Mouse (Mus musculus): ENCODE data around the gene Nrxn3. TPM values are rescaled to one million over a fixed set of nuclear protein-coding genes. Genes with fewer than 3 reads are reported as not detected.

Gene Nrxn3
- polyA plus RNA-seq, 1 experiment from 2014 or later, result 1.0 TPM

DNA sequence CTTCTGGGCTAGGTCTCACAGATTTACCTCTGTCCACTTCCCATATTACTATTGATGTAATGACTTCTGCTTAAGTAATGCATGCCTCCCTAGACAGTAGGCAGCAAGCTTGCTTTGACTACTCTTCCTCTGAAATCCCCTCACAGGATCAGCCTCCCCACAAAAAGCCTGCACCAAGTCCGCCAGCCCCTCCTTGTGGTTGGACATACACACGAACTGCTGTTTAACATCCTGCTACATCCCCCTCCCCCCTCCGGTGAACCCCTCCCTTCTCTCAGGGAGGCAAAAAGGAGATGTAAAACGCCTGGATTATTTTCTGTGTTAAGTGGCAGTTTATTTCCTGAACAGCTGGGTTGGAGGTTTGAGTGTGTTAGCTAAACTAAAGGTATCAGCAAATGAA lies 749.2 kb downstream of the Nrxn3 start:
- no peak overlapping the region for H3K4me2 ChIP-seq (replicated peaks)
- no peaks in the 10 kb centered on the region for H3K4me1 ChIP-seq
- H3K36me3 ChIP-seq, result no peaks in the 10 kb centered on the region
- WGBS, result 42% methylated on average over 4 of the region's 4 CpGs
- H3K9me3 ChIP-seq, result no peaks in the 10 kb centered on the region
- no peaks in the 10 kb centered on the region for H3K27me3 ChIP-seq
- no peak overlapping the region for H3K27ac ChIP-seq
- ATAC-seq (ENCODE audit: low FRiP score, low read depth), result no peak
- H3K9ac ChIP-seq, result no peak overlapping the region
- no peak overlapping the region for H3K4me3 ChIP-seq

DNA sequence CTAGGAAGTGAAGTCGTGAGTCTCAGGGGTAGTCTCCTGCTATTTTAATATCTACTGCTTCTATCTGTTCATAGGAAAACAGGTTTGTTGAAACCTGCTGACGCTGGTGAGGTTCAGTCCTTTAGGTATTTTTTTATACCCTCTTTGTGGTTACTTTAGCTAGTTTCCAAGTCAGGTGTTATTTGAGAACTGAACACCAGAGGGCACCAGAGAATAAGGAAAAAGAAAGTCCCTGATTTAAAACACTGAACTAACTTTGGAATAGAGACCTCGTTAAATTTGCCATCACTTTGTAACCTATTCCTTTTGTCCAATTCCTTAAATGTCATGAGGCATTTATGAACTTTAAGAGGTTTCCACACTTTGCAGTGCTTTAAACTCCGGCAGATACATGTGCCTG lies 756.4 kb downstream of the Nrxn3 start:
- no peak overlapping the region for H3K9ac ChIP-seq
- no peak overlapping the region for H3K27ac ChIP-seq
- WGBS, result 15% methylated on average over 4 of the region's 4 CpGs
- no peaks in the 10 kb centered on the region for H3K27me3 ChIP-seq
- no peak for ATAC-seq (ENCODE audit: low FRiP score, low read depth)
- no peaks in the 10 kb centered on the region for H3K4me1 ChIP-seq
- no peak overlapping the region for H3K4me2 ChIP-seq (replicated peaks)
- no peaks in the 10 kb centered on the region for H3K9me3 ChIP-seq
- no peaks in the 10 kb centered on the region for H3K36me3 ChIP-seq
- no peak overlapping the region for H3K4me3 ChIP-seq

DNA sequence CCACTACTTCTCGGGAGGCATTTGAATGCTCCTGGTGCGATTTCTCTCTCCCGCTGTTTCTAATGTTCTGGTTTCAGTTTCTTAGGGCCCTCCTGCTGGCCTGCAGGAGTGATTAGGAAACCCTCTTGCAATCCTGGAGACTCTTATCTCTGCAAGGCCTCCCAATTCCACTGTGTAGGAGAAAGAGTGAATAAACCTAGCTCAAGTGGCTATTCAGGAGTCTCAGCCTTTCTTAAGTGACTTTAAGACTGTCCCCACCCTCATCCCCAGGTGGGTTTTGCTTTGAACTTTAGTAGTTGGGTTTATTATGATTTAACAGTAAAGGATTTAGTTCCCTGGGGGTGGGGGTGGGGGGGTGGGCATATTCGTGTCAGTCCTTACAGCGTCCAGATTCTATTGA lies 759.5 kb downstream of the Nrxn3 start:
- no peak overlapping the region for H3K9ac ChIP-seq
- no peaks in the 10 kb centered on the region for H3K27me3 ChIP-seq
- no peaks in the 10 kb centered on the region for H3K9me3 ChIP-seq
- H3K27ac ChIP-seq, result no peak overlapping the region
- ATAC-seq (ENCODE audit: low FRiP score, low read depth), result no peak
- H3K36me3 ChIP-seq, result no peaks in the 10 kb centered on the region
- H3K4me2 ChIP-seq (replicated peaks), result no peak overlapping the region
- H3K4me1 ChIP-seq, result no peaks in the 10 kb centered on the region
- 23% methylated on average over 5 of the region's 5 CpGs for WGBS
- H3K4me3 ChIP-seq, result no peak overlapping the region

DNA sequence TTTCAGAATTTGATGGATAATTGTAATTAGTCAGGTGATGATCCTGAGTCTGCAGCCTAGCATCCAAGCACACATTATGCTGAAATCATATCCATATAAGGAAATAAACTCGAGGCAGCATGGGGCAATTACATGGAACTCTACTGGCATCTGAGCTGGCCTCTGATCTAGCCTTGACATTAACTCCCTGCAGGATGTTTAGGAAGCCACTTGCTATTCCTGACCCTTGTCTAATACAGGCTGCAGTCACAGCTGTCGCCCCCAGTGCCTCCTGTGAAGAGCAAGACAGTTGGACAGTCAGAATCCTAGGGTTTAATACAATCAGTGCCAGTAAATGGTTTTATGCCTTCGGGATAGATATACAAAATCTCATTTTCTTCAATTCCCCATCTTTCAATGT lies 781.4 kb downstream of the Nrxn3 start:
- 54% methylated on average over 3 of the region's 3 CpGs for WGBS

DNA sequence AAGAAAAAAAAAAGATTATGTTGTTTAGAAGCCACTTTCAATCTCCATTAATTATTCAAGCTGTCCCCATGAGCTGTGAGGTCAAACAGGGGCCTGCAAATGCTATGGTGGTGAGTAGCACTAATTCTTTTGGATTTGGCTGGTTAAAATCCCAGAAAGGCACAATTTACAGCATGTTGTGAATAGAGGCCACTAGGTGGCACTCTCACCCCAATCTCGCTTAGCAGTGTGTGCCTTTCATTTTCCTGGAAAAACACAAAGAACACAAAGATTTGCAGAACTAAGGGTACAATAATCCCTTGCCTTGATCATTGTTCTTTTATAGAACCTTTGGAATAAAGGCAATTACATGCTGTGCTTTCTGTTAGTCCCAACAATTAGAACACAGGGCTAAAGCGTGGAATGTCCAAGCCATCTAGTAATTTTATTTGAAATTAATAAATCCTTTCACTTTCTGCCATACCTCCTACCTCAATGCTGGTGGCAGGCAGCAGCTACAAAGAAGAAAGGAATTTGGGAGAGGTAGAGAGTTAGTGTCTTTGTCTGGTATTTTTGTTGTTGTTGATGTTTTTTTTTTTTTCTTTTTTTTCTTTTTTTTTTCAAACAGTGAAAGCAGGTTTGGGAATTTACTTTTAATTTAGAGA lies 782.6 kb downstream of the Nrxn3 start:
- Histone ChIP-seq H3K4me2 (replicated peaks) (no peak overlapping the region), H3K4me1 (no peaks in the 10 kb centered on the region), H3K9me3 (no peaks in the 10 kb centered on the region), H3K4me3 (no peak overlapping the region), H3K36me3 (no peaks in the 10 kb centered on the region), H3K27me3 (no peaks in the 10 kb centered on the region), H3K9ac (no peak overlapping the region), H3K27ac (no peak overlapping the region)
- WGBS, result 34% methylated on average over 2 of the region's 2 CpGs
- ATAC-seq (ENCODE audit: low FRiP score, low read depth), result no peak

More for the DNA sequence above, 781.4 kb downstream of the Nrxn3 start:
- no peaks in the 10 kb centered on the region for H3K9me3 ChIP-seq
- H3K27ac ChIP-seq, result no peak overlapping the region
- H3K9ac ChIP-seq, result no peak overlapping the region
- no peaks in the 10 kb centered on the region for H3K27me3 ChIP-seq
- no peak for ATAC-seq (ENCODE audit: low FRiP score, low read depth)
- no peaks in the 10 kb centered on the region for H3K4me1 ChIP-seq
- H3K4me3 ChIP-seq, result no peak overlapping the region
- H3K36me3 ChIP-seq, result no peaks in the 10 kb centered on the region
- no peak overlapping the region for H3K4me2 ChIP-seq (replicated peaks)

DNA sequence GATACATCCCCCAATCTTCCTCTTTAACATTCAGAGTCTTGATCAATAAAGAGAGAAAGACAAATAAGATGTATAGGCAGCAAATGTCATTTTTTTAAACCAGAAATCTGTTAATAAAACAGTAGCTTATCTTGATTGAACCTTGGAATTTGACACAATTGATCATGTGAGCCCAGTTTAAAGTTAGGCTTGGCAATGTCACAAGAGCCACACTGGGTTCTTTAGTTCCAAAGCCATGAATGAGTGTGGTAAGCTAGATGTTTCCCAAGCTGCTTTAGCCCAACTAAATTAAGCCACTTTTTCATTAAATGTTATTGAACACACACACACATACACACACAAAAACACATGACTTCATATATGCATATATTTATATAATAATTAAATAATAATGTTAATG lies 786.3 kb downstream of the Nrxn3 start:
- no peak for ATAC-seq (ENCODE audit: low FRiP score, low read depth)

DNA sequence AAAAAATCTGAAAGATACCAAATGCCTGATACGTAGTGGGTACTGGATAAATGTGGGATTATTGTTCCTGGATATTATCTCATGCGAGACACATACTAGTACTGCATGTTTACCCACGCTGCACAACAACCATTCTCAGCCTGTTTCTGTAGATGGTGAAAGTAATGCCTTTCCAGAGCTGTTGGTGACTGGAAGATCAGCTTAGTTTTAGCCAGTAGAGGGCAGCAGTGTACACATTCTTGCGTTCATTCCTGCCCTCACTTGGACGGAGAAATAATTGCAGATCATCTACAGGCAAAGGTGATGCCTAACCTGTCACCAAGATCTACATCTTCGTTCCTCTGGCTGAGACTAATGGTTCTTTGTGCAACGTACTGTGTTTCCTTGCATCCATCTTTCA lies 791.1 kb downstream of the Nrxn3 start:
- 41% methylated on average over 7 of the region's 7 CpGs for WGBS
- H3K36me3 ChIP-seq, result no peaks in the 10 kb centered on the region
- no peak for ATAC-seq (ENCODE audit: low FRiP score, low read depth)

More for the DNA sequence above, 786.3 kb downstream of the Nrxn3 start:
- Histone ChIP-seq H3K4me1 (no peaks in the 10 kb centered on the region), H3K27ac (no peak overlapping the region), H3K9me3 (no peaks in the 10 kb centered on the region), H3K4me3 (no peak overlapping the region), H3K4me2 (replicated peaks) (no peak overlapping the region), H3K36me3 (no peaks in the 10 kb centered on the region), H3K9ac (no peak overlapping the region), H3K27me3 (no peaks in the 10 kb centered on the region)

DNA sequence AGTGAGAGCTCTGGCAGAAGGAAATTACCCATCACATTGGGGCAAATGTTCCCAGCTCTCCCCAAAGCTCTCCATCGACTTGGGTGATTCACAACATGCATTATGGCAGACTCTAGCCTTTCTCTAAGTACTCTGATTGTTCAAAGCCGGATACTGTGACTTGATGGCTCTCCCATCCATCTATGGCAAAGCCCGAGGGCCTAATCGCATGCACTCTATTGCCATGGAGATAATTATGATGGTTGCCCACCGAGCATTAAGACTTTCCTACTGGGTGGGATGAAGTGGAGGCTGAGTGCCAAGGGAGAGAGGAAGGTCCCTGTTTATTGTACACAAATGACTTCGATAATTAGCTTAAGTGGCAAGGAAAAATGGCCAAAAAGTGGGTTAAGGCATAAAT lies 793.4 kb downstream of the Nrxn3 start:
- Histone ChIP-seq H3K4me3 (no peak overlapping the region), H3K9ac (no peak overlapping the region), H3K27ac (no peak overlapping the region), H3K36me3 (no peaks in the 10 kb centered on the region), H3K27me3 (no peaks in the 10 kb centered on the region), H3K9me3 (no peaks in the 10 kb centered on the region), H3K4me2 (replicated peaks) (no peak overlapping the region), H3K4me1 (no peaks in the 10 kb centered on the region)
- 83% methylated on average over 6 of the region's 6 CpGs for WGBS
- ATAC-seq (ENCODE audit: low FRiP score, low read depth), result no peak

More for the DNA sequence above, 791.1 kb downstream of the Nrxn3 start:
- no peak overlapping the region for H3K4me3 ChIP-seq
- H3K27ac ChIP-seq, result no peak overlapping the region
- H3K9me3 ChIP-seq, result no peaks in the 10 kb centered on the region
- no peak overlapping the region for H3K4me2 ChIP-seq (replicated peaks)
- no peaks in the 10 kb centered on the region for H3K27me3 ChIP-seq
- H3K4me1 ChIP-seq, result no peaks in the 10 kb centered on the region
- no peak overlapping the region for H3K9ac ChIP-seq

DNA sequence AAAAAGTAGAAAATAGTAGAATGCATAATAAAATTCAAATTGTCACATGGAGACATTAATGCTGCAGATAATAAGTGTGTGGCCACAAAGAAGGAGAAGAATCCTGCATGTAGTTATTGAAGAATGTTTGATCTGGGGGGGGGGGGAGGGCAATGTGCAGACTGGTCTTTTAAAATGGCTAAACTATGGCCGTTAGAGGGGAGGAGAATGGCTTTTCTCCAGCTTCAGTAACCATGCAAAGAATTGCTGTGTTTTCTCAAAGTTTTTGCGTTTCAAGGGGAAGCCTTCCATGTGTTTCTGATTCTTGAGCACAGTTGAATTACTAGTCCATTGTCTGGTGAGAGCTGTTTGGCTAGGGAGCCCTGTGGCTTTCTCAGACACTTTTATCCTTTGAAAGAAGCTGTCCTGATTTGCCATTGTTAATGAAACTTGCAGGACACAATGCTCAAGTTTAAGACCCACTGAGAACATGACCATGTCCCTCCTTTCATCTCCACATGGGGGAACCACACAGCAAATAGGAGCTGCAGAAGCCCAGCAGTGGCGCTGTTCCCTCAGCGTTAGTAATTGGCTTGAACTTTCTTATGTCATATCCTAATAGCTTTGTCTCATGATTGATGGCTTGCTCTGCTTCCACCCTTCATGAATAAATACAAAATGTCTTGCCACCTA lies 808.1 kb downstream of the Nrxn3 start:
- Histone ChIP-seq H3K9ac (no peak overlapping the region), H3K36me3 (no peaks in the 10 kb centered on the region), H3K9me3 (no peaks in the 10 kb centered on the region), H3K27ac (no peak overlapping the region), H3K4me1 (no peaks in the 10 kb centered on the region), H3K4me2 (replicated peaks) (no peak overlapping the region), H3K4me3 (no peak overlapping the region), H3K27me3 (no peaks in the 10 kb centered on the region)
- ATAC-seq (ENCODE audit: low FRiP score, low read depth), result no peak; the same call in 1 of the 2 replicates
- 8% methylated on average over 4 of the region's 4 CpGs for WGBS

DNA sequence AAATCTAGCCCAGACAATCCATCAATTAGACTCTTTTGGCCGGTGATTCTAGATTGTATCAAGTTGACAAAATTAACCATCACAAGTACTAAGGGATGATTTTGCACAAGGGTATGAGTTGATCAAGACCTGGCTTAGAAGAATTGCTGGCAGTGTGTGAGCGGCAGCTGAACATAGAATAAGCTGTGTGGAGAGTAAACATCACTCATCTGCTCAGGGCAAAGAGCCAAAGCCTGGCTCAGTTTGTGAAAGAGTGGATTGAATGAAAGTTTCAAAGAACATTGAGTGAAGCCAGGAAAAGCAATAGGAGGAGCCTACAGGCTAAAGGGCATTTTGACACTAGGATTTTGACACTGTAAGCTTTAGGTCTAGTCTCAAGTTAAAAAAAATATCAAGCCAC lies 828.6 kb downstream of the Nrxn3 start:
- Histone ChIP-seq H3K4me3 (no peak overlapping the region), H3K9me3 (no peaks in the 10 kb centered on the region), H3K27me3 (no peaks in the 10 kb centered on the region), H3K27ac (no peak overlapping the region), H3K4me2 (replicated peaks) (no peak overlapping the region), H3K4me1 (no peaks in the 10 kb centered on the region), H3K36me3 (no peaks in the 10 kb centered on the region), H3K9ac (no peak overlapping the region)
- WGBS, result 83% methylated on average over 2 of the region's 2 CpGs
- ATAC-seq (ENCODE audit: low FRiP score, low read depth), result no peak

DNA sequence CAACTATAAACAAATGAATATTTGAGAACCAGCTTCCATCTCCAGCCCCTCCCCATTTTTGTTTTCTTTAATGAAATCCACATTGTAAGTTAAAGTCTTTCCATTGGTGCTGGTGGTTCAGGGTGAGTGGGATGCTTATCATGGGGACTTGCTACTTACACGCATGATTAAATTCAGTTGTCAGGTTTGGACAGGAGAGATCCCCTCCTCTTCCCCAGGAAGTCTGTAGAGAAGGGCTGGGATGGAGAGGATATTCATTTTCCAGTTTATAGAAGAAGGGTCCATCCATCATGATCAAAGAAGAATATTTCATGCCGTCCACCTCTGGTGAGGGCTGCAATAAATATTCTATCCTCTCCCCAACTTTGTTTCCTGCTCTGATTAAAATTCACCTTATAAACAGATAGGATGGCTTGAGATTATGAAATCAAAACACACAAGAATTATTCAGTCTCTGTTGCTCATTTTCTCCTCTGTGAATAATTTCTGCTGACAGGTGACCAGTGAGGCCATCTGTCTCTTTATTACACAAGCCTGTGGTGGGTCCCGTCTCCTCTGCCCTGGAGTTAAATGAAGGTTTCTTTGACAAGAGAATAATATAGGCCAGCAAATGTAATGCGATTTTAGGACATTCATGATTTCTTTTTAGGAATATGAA lies 830.7 kb downstream of the Nrxn3 start:
- H3K4me3 ChIP-seq, result no peak overlapping the region
- 56% methylated on average over 4 of the region's 4 CpGs for WGBS
- H3K4me1 ChIP-seq, result no peaks in the 10 kb centered on the region; the same call in 1 of the 2 replicates
- no peaks in the 10 kb centered on the region for H3K36me3 ChIP-seq
- no peak overlapping the region for H3K4me2 ChIP-seq (replicated peaks)
- no peak overlapping the region for H3K9ac ChIP-seq
- no peak for ATAC-seq (ENCODE audit: low FRiP score, low read depth)
- H3K27ac ChIP-seq, result no peak overlapping the region
- no peaks in the 10 kb centered on the region for H3K27me3 ChIP-seq
- no peaks in the 10 kb centered on the region for H3K9me3 ChIP-seq

DNA sequence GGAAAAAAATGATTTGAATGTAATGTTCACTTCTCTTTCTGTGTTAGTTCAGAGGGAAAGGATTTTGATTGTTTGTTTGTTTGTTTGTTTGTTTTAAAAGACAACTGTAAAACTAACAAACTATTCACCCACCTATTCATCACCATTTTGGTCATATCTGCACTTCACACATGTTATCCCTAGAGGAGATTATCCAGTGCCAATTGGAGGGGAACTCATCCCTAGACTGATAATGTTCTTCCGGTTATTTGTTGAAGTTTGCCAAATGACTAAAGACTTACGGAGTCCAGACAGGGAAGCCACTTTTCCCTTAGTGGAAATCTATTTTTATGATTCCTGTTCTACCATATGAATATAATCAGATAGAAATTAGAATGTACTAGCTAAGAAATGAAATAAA lies 831.5 kb downstream of the Nrxn3 start:
- no peak overlapping the region for H3K4me3 ChIP-seq
- WGBS, result 77% methylated on average over 2 of the region's 2 CpGs
- no peak for ATAC-seq (ENCODE audit: low FRiP score, low read depth)

More for the DNA sequence above, 831.5 kb downstream of the Nrxn3 start:
- no peaks in the 10 kb centered on the region for H3K36me3 ChIP-seq
- no peak overlapping the region for H3K27ac ChIP-seq
- H3K9me3 ChIP-seq, result no peaks in the 10 kb centered on the region
- H3K27me3 ChIP-seq, result no peaks in the 10 kb centered on the region
- no peaks in the 10 kb centered on the region; the same call in 1 of the 2 replicates for H3K4me1 ChIP-seq
- no peak overlapping the region for H3K4me2 ChIP-seq (replicated peaks)
- no peak overlapping the region for H3K9ac ChIP-seq
